Mouse (Mus musculus) neural tube, embryonic 14.5 days (tissue): ENCODE measurements around the gene Tat. TPM values are rescaled to one million over a fixed set of nuclear protein-coding genes. Genes with fewer than 3 reads are reported as not detected.

ENCODE experiments used
- ATAC-seq: fragments of 200-750 bp; cut with Nextera tagmentation; 2 replicates; pipeline ENCODE4 v1.8.0; 2017; ENCODE audit warnings: low read depth, mild to moderate bottlenecking, moderate TSS enrichment, moderate library complexity
- H3K27ac ChIP-seq: fragments of 300-500 bp; sonication (generic); 2 replicates; pipeline ENCODE4 v1.5.1; 2014; ENCODE audit warnings: low read depth, mild to moderate bottlenecking, control low read depth, low read length, moderate library complexity, mixed read lengths
- H3K27me3 ChIP-seq: fragments of 300-500 bp; sonication (generic); 2 replicates; pipeline ENCODE4 v1.6.1; 2014; ENCODE audit warnings: low read length; ENCODE audit not compliant: control insufficient read depth, insufficient read depth
- H3K36me3 ChIP-seq: fragments of 300-500 bp; sonication (generic); 2 replicates; pipeline ENCODE4 v1.6.1; 2014; ENCODE audit warnings: low read length, mixed read lengths; ENCODE audit not compliant: control insufficient read depth, insufficient read depth
- H3K4me1 ChIP-seq: fragments of 300-500 bp; sonication (generic); 2 replicates; pipeline ENCODE4 v1.6.1; 2014; ENCODE audit warnings: low read length; ENCODE audit not compliant: control insufficient read depth, insufficient read depth
- H3K4me2 ChIP-seq: fragments of 300-500 bp; sonication (generic); 2 replicates; pipeline ENCODE4 v1.6.1; 2014; ENCODE audit warnings: mild to moderate bottlenecking, low read depth, low read length, control low read depth
- H3K4me3 ChIP-seq: fragments of 300-500 bp; sonication (generic); 2 replicates; pipeline ENCODE4 v1.5.1; 2014; ENCODE audit warnings: low read depth, low read length, control low read depth, mixed read lengths
- H3K9ac ChIP-seq: fragments of 300-500 bp; sonication (generic); replicated peaks from 2 replicates; pipeline ENCODE4 v1.6.1; 2014; ENCODE audit warnings: low read depth, mild to moderate bottlenecking, control low read depth, low read length, mixed read lengths
- H3K9me3 ChIP-seq: fragments of 300-500 bp; sonication (generic); 2 replicates; pipeline ENCODE4 v1.6.1; 2016; ENCODE audit warnings: low read length; ENCODE audit not compliant: control insufficient read depth
- WGBS: fragments of 180-500 bp; shearing (Covaris S2); extraction: QIAGEN DNeasy Blood & Tissue Kit; methylation state at CpG from one replicate; pipeline ENCODE4 v1.1.7; 2014; 5-methylcytosine and 5-hydroxymethylcytosine counted together
- polyA plus RNA-seq: library from polyadenylated mRNA; unstranded; fragments of >200 nt; fragmentation: Nextera tagmentation; extraction: Ambion mirVana; gene quantifications from 2 replicates; pipeline ENCODE4 v1.2.1, GENCODE M21; 2014

Gene Tat
- polyA plus RNA-seq, 1 experiment from 2014 or later, result not detected

DNA sequence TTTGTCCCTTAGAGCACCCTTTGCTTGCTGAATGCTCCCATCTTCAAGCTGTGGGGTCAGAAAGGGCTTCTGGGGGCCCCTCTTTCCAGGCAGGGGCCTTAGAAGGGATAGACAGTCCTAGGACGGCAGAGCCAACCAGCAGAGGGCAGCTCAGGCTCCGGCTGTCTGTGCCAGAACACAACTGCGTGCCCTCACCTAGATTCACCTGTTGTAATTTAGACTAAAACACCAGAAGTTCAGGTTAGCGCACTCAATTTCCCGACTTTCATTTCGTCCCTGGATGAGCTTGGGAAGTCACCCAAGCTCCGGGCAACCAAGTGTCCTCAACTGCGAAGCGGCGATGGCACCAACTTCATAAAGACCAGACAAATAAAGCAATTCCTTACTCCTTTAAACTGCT lies 21.4 kb upstream of the Tat start:
- Histone ChIP-seq H3K27me3 (no peaks in the 10 kb centered on the region), H3K27ac (no peak overlapping the region), H3K36me3 (no peaks in the 10 kb centered on the region), H3K4me3 (no peak overlapping the region), H3K9me3 (no peaks in the 10 kb centered on the region), H3K4me1 (no peaks in the 10 kb centered on the region), H3K4me2 (no peak overlapping the region), H3K9ac (no peak overlapping the region)
- no peak for ATAC-seq
- 60% methylated on average over 10 of the region's 10 CpGs for WGBS

DNA sequence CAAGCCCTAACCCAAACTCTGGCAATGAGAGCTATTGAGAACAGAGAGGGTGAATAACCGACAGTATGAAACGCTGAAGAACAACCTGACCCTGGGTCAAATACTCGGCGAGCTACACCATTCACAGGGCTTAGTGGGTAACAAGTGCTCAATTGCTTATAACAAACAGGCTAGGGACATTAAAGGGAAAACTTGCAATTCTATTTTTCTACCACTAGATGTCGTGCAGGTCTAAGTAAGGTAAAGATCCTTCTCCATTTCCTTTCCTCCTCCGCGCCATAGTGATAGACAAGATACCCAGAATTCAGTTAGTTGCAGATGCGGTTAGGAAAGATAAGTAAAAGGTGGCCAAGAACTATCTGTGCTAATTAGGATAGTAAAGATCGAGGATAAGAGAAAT lies 19.9 kb upstream of the Tat start:
- Histone ChIP-seq H3K27ac (no peak overlapping the region), H3K4me2 (no peak overlapping the region), H3K27me3 (no peaks in the 10 kb centered on the region), H3K9ac (no peak overlapping the region), H3K9me3 (no peaks in the 10 kb centered on the region), H3K4me1 (no peaks in the 10 kb centered on the region), H3K4me3 (no peak overlapping the region), H3K36me3 (no peaks in the 10 kb centered on the region)
- WGBS, result 11% methylated on average over 9 of the region's 9 CpGs
- no peak; the same call in 1 of the 2 replicates for ATAC-seq

DNA sequence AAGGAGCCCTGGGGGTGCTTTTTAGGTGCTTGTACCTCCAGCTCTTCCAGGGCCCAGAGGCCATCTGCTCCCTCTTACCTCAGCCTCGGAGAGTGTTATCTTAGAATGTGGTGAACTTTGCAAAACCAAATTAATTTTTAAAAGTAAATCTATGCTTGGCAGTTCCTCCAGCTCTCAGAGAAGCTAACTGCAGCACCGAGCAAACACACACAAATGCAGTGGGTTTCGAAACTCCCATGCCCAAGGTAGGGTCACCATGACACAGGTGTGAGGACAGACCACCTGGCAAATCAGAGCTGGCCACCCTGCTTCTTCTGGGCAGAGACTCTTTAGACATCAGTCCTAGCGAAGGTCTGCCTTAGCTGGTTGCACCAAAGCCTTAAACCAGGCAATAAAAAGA lies 17.3 kb upstream of the Tat start:
- H3K27me3 ChIP-seq, result no peaks in the 10 kb centered on the region
- no peaks in the 10 kb centered on the region for H3K36me3 ChIP-seq
- 88% methylated on average over 4 of the region's 4 CpGs for WGBS
- H3K4me3 ChIP-seq, result no peak overlapping the region
- H3K4me2 ChIP-seq, result no peak overlapping the region
- H3K9ac ChIP-seq, result no peak overlapping the region
- no peak for ATAC-seq
- H3K27ac ChIP-seq, result no peak overlapping the region
- no peaks in the 10 kb centered on the region for H3K4me1 ChIP-seq
- no peaks in the 10 kb centered on the region for H3K9me3 ChIP-seq

GRCm38 (mm10) chr8:109979339-109979738 lies 10.9 kb upstream of the Tat start:
- Histone ChIP-seq H3K27ac (no peak overlapping the region), H3K36me3 (no peaks in the 10 kb centered on the region), H3K9me3 (no peaks in the 10 kb centered on the region), H3K27me3 (no peaks in the 10 kb centered on the region), H3K4me1 (no peaks in the 10 kb centered on the region; the same call in 1 of the 2 replicates), H3K9ac (no peak overlapping the region), H3K4me2 (no peak overlapping the region), H3K4me3 (no peak overlapping the region)
- ATAC-seq, result no peak
- 86% methylated on average over 6 of the region's 6 CpGs for WGBS

DNA sequence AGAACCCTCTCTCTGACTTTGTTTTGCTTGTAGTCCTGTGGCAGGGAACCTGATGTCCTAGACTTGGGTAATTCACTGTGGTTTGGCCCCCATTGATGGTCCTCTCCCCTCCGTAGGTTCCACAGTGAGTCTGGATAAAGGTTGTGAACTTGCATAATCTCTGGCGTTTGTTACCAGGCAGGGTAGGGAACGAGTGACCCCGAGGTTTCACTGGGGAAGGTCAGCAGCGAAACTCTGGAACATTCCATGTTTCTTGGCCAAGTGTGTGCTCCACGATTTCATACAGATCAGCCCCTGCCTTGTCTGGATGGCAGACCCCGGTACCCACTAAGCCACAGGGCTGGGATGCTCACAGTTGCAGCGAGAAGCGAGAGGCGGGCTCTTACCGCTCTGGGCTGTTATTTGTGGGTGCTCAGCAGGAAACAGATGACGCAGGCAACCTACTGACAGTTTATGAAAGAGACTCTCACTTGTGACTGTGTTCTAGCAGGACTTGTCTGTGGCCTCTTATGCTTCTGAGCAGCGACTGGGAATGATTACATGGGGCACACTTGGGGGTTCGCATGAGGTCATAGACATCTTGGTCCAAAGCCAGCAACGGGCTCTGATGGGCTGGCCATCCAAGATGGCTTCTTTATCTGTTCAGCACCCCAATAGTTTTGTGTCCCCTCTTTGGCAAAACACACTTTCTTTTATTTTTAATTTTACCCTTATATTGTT lies 7.7 kb upstream of the Tat start:
- Histone ChIP-seq H3K4me3 (no peak overlapping the region), H3K9ac (no peak overlapping the region), H3K9me3 (no peaks in the 10 kb centered on the region), H3K4me2 (no peak overlapping the region), H3K36me3 (no peaks in the 10 kb centered on the region), H3K4me1 (no peaks in the 10 kb centered on the region; the same call in 1 of the 2 replicates), H3K27ac (no peak overlapping the region), H3K27me3 (no peaks in the 10 kb centered on the region)
- no peak for ATAC-seq
- 76% methylated on average over 15 of the region's 15 CpGs for WGBS

GRCm38 (mm10) chr8:109983944-109984343 lies 6.3 kb upstream of the Tat start:
- no peaks in the 10 kb centered on the region for H3K36me3 ChIP-seq
- H3K4me1 ChIP-seq, result no peaks in the 10 kb centered on the region; the same call in 1 of the 2 replicates
- H3K27me3 ChIP-seq, result no peaks in the 10 kb centered on the region
- ATAC-seq, result peak; percentile 28; the same call in 1 of the 2 replicates
- H3K9ac ChIP-seq, result no peak overlapping the region
- H3K4me2 ChIP-seq, result no peak overlapping the region
- WGBS, result 8% methylated on average over 5 of the region's 5 CpGs
- H3K27ac ChIP-seq, result peak overlapping the region; percentile 70
- H3K9me3 ChIP-seq, result no peaks in the 10 kb centered on the region
- no peak overlapping the region for H3K4me3 ChIP-seq

- Histone ChIP-seq H3K4me3 (no peak overlapping the region), H3K9ac (no peak overlapping the region), H3K27me3 (no peaks in the 10 kb centered on the region), H3K4me1 (no peaks in the 10 kb centered on the region; the same call in 1 of the 2 replicates), H3K27ac (no peak overlapping the region), H3K36me3 (no peaks in the 10 kb centered on the region), H3K4me2 (no peak overlapping the region), H3K9me3 (no peaks in the 10 kb centered on the region)
- no peak for ATAC-seq
- 82% methylated on average over 7 of the region's 7 CpGs for WGBS
These were observed 3.9 kb upstream of the Tat start for GRCm38 (mm10) chr8:109986384-109986783.

DNA sequence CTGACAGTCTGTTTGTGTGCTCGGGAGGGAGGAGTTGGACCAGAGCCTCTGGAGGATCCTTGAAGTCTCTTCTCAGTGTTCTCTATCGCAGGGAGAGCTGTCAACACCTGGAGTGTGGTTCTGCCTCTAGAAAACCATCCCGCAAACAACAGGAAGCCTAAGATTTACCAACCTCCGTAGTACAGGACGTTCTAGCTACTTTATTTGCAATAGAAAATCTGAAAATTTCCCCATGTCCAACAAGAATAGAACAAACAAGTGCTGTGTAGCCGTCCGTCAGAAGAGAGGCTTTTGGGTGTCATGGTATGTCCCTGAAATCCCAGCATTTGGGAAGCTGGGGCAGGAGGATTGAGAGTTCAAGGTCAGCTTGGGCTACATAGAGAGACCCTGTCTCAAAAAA lies 2.5 kb upstream of the Tat start:
- H3K4me3 ChIP-seq, result no peak overlapping the region
- WGBS, result 92% methylated on average over 7 of the region's 7 CpGs
- no peaks in the 10 kb centered on the region for H3K27me3 ChIP-seq
- no peaks in the 10 kb centered on the region for H3K9me3 ChIP-seq
- H3K36me3 ChIP-seq, result no peaks in the 10 kb centered on the region
- no peak overlapping the region for H3K27ac ChIP-seq
- H3K9ac ChIP-seq, result no peak overlapping the region
- no peak for ATAC-seq
- H3K4me2 ChIP-seq, result no peak overlapping the region
- no peaks in the 10 kb centered on the region; the same call in 1 of the 2 replicates for H3K4me1 ChIP-seq

DNA sequence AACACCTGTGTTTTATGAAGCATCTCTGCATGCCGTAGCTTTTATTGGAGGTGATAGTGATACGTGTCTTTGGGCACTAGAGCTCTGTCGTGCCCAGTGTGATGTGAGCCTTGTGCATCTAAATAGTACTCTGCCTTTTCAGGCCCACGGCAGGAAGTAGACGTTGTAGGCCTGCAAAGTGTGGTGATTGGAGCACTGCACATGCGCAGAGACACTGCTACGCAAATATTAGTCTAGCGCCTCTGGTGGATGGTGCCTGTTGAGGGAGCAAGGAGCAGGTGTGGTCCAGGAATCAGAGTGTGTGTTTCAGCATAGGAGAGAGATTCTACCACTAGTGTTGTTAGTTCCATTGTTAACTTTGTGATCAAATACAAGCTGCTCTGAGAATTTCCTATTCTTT lies 1.1 kb upstream of the Tat start:
- H3K9ac ChIP-seq, result no peak overlapping the region
- H3K27me3 ChIP-seq, result no peaks in the 10 kb centered on the region
- no peak overlapping the region for H3K27ac ChIP-seq
- no peaks in the 10 kb centered on the region for H3K36me3 ChIP-seq
- WGBS, result 93% methylated on average over 8 of the region's 8 CpGs
- ATAC-seq, result no peak
- H3K9me3 ChIP-seq, result no peaks in the 10 kb centered on the region
- no peak overlapping the region for H3K4me3 ChIP-seq
- H3K4me1 ChIP-seq, result no peaks in the 10 kb centered on the region
- H3K4me2 ChIP-seq, result no peak overlapping the region
